ENCODE assay signal across 22 mouse cellular contexts in genomic region chr4:32545548-32545947, GRCm38 (mm10). TPM values are rescaled to one million over a fixed set of nuclear protein-coding genes. Genes with fewer than 3 reads are reported as not detected.
"Had no signal": no experiment of that assay in that cellular context is flagged by ENCODE, and none has a peak within 500 bp of the region (broad histone marks: within the 10 kb centered on the region; RNA-seq: fewer than 3 reads in every experiment).

No protein-coding gene starts in this region.

- H3K27ac ChIP-seq: kidney, postnatal 0 days; layer of hippocampus, adult 2 months; limb, embryonic 10.5 days; limb, embryonic 13.5 days; liver, embryonic 12.5 days; liver, embryonic 15.5 days; lung, embryonic 15.5 days; macrophage; stomach, postnatal 0 days had no signal

- DNase-seq: kidney, adult 2 months; kidney, postnatal 25 days; liver; lung, adult 18-20 months; midbrain, embryonic 14.5 days; thymus, adult 2 months; thymus, postnatal 14 days; thymus, postnatal 4 days had no signal

- ATAC-seq: liver, embryonic 12.5 days had no signal

- H3K4me3 ChIP-seq: layer of hippocampus, adult 2 months; limb, embryonic 10.5 days; limb, embryonic 13.5 days; liver, embryonic 12.5 days; liver, embryonic 15.5 days; lung, embryonic 15.5 days had no signal

RNA-seq across cellular contexts. Expression of gene Gja10, which starts 57.0 kb away (rescaled TPM):
- total RNA-seq: layer of hippocampus, adult 2 months; layer of hippocampus, postnatal 10 days; left cerebral cortex, adult 18-20 months; left cerebral cortex, postnatal 25 days; megakaryocyte-erythroid progenitor cell, adult 5-6 weeks; midbrain, postnatal 0 days had no signal
